Mouse (Mus musculus) spleen, adult 2 months (tissue): Measurements from ENCODE around the gene Zbtb1. TPM values are rescaled to one million over a fixed set of nuclear protein-coding genes. Genes with fewer than 3 reads are reported as not detected.

ENCODE experiments used
- DNase-seq, 2 experiments: peaks; one replicate each; pipeline versions ENCODE4 v3.0.0 to v3.0.0-alpha.2; 2012 to 2021; ENCODE audit warnings: low spot score in 2 of 2, low read depth in 1 of 2
- H3K27ac ChIP-seq: fragments of 200-500 bp; 2 replicates; pipeline ENCODE4 v1.5.1; 2012; ENCODE audit warnings: low read length, inconsistent platforms; ENCODE audit not compliant: insufficient read depth
- H3K27me3 ChIP-seq: fragments of 200-500 bp; 2 replicates; pipeline ENCODE4 v1.6.1; 2012; ENCODE audit warnings: mild to moderate bottlenecking, moderate library complexity, low read length, inconsistent platforms; ENCODE audit not compliant: control insufficient read depth, insufficient read depth
- H3K36me3 ChIP-seq: fragments of 200-500 bp; 2 replicates; pipeline ENCODE4 v1.6.1; 2012; ENCODE audit warnings: mild to moderate bottlenecking, low read length, inconsistent platforms; ENCODE audit not compliant: control insufficient read depth, insufficient read depth
- H3K4me1 ChIP-seq: fragments of 200-500 bp; 2 replicates; pipeline ENCODE4 v1.6.1; 2011; ENCODE audit warnings: inconsistent platforms; ENCODE audit not compliant: control insufficient read depth, insufficient read depth, insufficient read length
- H3K4me3 ChIP-seq: fragments of 200-500 bp; 2 replicates; pipeline ENCODE4 v1.5.1; 2011; ENCODE audit warnings: mild to moderate bottlenecking, inconsistent platforms; ENCODE audit not compliant: insufficient read depth, insufficient read length; ENCODE audit errors: extremely low read depth
- CTCF ChIP-seq: fragments of 200-500 bp; IDR thresholded peaks from 2 replicates; pipeline ENCODE4 v1.5.1; 2011; ENCODE audit warnings: mild to moderate bottlenecking, inconsistent platforms; ENCODE audit not compliant: insufficient read depth, insufficient read length, insufficient replicate concordance; ENCODE audit errors: extremely low read depth
- POLR2A ChIP-seq: fragments of 200-500 bp; IDR thresholded peaks from 2 replicates; pipeline ENCODE4 v1.6.1; 2011; ENCODE audit warnings: low read depth, low read length, inconsistent platforms
- WGBS: fragments of 180-500 bp; shearing (Covaris S2); methylation state at CpG from one replicate; pipeline ENCODE4 v1.1.7; 2018; 5-methylcytosine and 5-hydroxymethylcytosine counted together
- polyA plus RNA-seq: library from polyadenylated mRNA; depleted of rRNA; stranded (reverse); fragments of >200 nt; gene quantifications from 2 replicates; pipeline ENCODE4 v1.2.3, GENCODE M21; 2012

The Zbtb1 gene
- polyA plus RNA-seq, 1 experiment: 2.1 TPM

GRCm38 (mm10) chr12:76418346-76418745 lies 48.3 kb downstream of the Zbtb1 start:
- WGBS: 90% methylated on average over 5 of the region's 5 CpGs
- no peaks in the 10 kb centered on the region for H3K36me3 ChIP-seq
- no peak for TF ChIP-seq POLR2A
- no peak for TF ChIP-seq CTCF
- no peak for DNase-seq
- H3K4me3 ChIP-seq: no peak overlapping the region
- H3K27me3 ChIP-seq: peaks cover 3% of the 10 kb centered on the region; the same call in 1 of the 2 replicates
- H3K4me1 ChIP-seq: no peaks in the 10 kb centered on the region
- H3K27ac ChIP-seq: no peak overlapping the region

- no peak for TF ChIP-seq CTCF
- TF ChIP-seq POLR2A: no peak
- no peak overlapping the region for H3K4me3 ChIP-seq
- 94% methylated on average over 3 of the region's 3 CpGs for WGBS
- no peak overlapping the region for H3K27ac ChIP-seq
- H3K27me3 ChIP-seq: no peaks in the 10 kb centered on the region
- no peak for DNase-seq
- H3K36me3 ChIP-seq: no peaks in the 10 kb centered on the region
- no peaks in the 10 kb centered on the region for H3K4me1 ChIP-seq
Measured at GRCm38 (mm10) chr12:76425256-76425655, 55.2 kb downstream of the Zbtb1 start.

GRCm38 (mm10) chr12:76427546-76427945 lies 57.5 kb downstream of the Zbtb1 start:
- no peak overlapping the region for H3K4me3 ChIP-seq
- H3K27me3 ChIP-seq: no peaks in the 10 kb centered on the region
- no peak overlapping the region for H3K27ac ChIP-seq
- 72% methylated on average over 5 of the region's 5 CpGs for WGBS
- no peak for TF ChIP-seq CTCF
- no peak for TF ChIP-seq POLR2A
- DNase-seq: no peak
- H3K36me3 ChIP-seq: no peaks in the 10 kb centered on the region
- H3K4me1 ChIP-seq: no peaks in the 10 kb centered on the region

DNA sequence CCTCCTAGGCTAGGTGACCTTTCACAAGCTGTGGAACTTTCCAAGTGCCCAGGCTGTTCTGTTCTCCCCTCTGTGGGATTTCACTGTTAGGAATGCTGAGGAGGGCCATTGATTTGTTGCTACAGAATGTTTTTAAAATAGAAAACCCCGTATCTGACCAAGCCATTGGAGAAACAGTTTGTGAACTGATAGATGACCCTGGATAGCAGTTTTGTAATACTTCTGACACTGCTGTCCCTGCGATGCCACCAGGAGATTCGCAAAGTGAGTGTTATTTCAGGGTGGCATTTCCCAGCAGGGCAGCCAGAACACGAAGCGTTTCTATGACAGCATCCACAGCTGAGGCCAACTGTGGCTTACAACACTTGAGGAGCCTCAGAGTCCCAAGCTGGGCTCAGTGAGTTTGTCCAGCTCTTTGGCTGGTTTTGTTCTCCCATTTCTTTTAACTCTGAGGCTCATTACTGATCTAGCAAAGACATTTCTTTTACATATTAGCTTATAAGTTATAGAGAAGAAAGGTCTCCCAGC lies 60.9 kb downstream of the Zbtb1 start:
- Histone ChIP-seq H3K36me3 (no peaks in the 10 kb centered on the region), H3K27me3 (peaks cover 6% of the 10 kb centered on the region; the same call in 1 of the 2 replicates), H3K4me1 (no peaks in the 10 kb centered on the region; the same call in 1 of the 2 replicates), H3K4me3 (no peak overlapping the region), H3K27ac (no peak overlapping the region)
- DNase-seq: no peak
- no peak for TF ChIP-seq POLR2A
- TF ChIP-seq CTCF: no peak
- 67% methylated on average over 5 of the region's 5 CpGs for WGBS

DNA sequence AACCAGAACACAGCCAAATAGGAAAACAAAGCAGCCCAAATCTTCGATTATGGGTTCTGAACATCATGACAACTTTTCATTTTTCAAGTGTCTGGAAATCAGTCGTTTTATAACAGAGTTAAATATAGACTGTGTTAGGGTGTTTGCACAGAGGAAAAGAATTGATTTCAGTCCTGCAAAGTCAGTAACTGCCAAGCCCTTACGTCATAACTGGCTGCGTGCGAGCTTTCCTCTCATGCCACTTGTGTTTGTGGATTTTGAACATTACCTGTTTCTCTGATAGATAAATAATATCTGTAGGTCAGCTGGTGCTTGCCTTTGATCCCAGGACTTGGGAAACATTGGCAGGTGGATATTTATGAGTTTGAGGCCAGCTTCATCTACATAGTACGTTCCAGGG lies 61.4 kb downstream of the Zbtb1 start:
- H3K36me3 ChIP-seq: no peaks in the 10 kb centered on the region
- peaks cover 6% of the 10 kb centered on the region; the same call in 1 of the 2 replicates for H3K27me3 ChIP-seq
- no peak for DNase-seq
- no peak overlapping the region for H3K27ac ChIP-seq
- WGBS: 74% methylated on average over 6 of the region's 6 CpGs
- TF ChIP-seq CTCF (no peak), POLR2A (no peak)
- H3K4me1 ChIP-seq: no peaks in the 10 kb centered on the region; the same call in 1 of the 2 replicates
- H3K4me3 ChIP-seq: no peak overlapping the region

DNA sequence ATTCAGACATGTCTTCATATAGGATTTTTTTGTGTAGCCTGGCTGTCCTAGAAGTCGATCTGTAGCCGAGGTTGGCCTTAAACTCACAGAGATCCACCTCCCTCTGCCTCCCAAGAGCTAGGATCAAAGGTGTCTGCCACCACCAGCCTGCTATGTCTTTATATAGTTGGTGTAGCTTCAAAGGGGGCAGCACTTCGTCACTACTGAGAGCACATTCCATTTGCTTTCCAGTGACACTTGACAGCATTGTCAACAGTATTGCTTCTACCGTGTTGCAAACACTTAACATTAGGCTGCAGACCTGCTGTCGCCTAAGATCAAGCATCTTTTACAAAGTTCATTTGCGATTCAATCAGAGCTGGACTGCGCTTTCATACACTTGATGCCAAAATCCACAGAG lies 64.0 kb downstream of the Zbtb1 start:
- Histone ChIP-seq H3K4me1 (no peaks in the 10 kb centered on the region; the same call in 1 of the 2 replicates), H3K27ac (no peak overlapping the region), H3K36me3 (no peaks in the 10 kb centered on the region), H3K4me3 (no peak overlapping the region), H3K27me3 (peaks cover 6% of the 10 kb centered on the region; the same call in 1 of the 2 replicates)
- 58% methylated on average over 7 of the region's 7 CpGs for WGBS
- TF ChIP-seq POLR2A: no peak
- TF ChIP-seq CTCF: no peak
- no peak for DNase-seq

DNA sequence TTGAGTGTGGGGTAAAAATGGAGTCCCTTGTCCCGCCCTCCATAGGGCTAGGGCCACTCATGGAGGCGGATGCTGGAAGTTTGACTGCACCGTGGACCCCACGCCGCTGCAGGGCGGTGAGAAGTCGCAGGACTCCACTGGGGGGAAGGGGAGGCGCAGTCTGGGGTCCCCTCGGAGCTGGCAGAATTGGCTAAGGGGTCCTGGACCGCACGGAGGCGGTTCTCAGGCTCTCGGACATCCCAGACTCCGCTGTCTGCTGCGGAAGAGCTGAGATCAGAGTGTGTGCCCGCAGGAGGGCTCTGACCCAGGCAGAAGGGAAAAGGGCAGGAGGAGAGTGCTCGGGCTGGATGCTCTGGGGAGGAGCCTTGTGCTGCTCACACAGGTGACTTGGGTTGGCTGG lies 65.0 kb downstream of the Zbtb1 start:
- Histone ChIP-seq H3K4me3 (no peak overlapping the region), H3K36me3 (no peaks in the 10 kb centered on the region), H3K4me1 (no peaks in the 10 kb centered on the region; the same call in 1 of the 2 replicates), H3K27ac (no peak overlapping the region), H3K27me3 (peaks cover 6% of the 10 kb centered on the region; the same call in 1 of the 2 replicates)
- 18% methylated on average over 17 of the region's 17 CpGs for WGBS
- TF ChIP-seq POLR2A (no peak), CTCF (no peak)
- DNase-seq: no peak
